Mouse (Mus musculus): ENCODE measurements at regions not wholly inside any gene's neighbourhood (a gene's known extent, or its start where the extent isn't known, plus 50 kb on each side); places are given as distances from the start of the nearest gene placed in this dataset.

- Histone ChIP-seq H3K4me1 (ENCODE audit: insufficient read depth, low read depth, low read length) (no peaks in the 10 kb centered on the region), H3K4me3 (ENCODE audit: low read depth, low read length) (no peak overlapping the region), H3K27me3 (ENCODE audit: insufficient read depth, low read length) (no peaks in the 10 kb centered on the region), H3K36me3 (replicated peaks) (no peaks in the 10 kb centered on the region), H3K9me3 (replicated peaks) (peaks cover 78% of the 10 kb centered on the region)
- no peak for DNase-seq (ENCODE audit: low spot score)
- no peak for ATAC-seq (ENCODE audit: extremely low read depth, insufficient number of reproducible peaks, low FRiP score, poor library complexity, severe bottlenecking)
- TF ChIP-seq CTCF (IDR thresholded peaks at IDR 0.05; ENCODE audit: low read depth, low read length) (no peak), TAL1 (conservative IDR thresholded peaks at IDR 0.05; ENCODE audit: low read depth, low read length) (no peak), POLR2AphosphoS5 (IDR thresholded peaks at IDR 0.05; ENCODE audit: insufficient replicate concordance, low read depth, low read length) (no peak), GATA2 (IDR thresholded peaks at IDR 0.05; ENCODE audit: borderline replicate concordance, low read depth, low read length) (no peak), GATA1 (IDR thresholded peaks at IDR 0.05; ENCODE audit: borderline replicate concordance, low read length) (no peak)
These were observed 123.9 kb upstream of the Dio3 start for GRCm38 (mm10) chr12:110154963-110155325.

- H3K9me3 ChIP-seq (replicated peaks), result peaks cover 75% of the 10 kb centered on the region
- H3K4me1 ChIP-seq (ENCODE audit: insufficient read depth, low read depth, low read length), result no peaks in the 10 kb centered on the region
- DNase-seq (ENCODE audit: low spot score), result no peak
- no peak overlapping the region for H3K4me3 ChIP-seq (ENCODE audit: low read depth, low read length)
- no peak for TF ChIP-seq GATA1 (IDR thresholded peaks at IDR 0.05; ENCODE audit: borderline replicate concordance, low read length)
- no peaks in the 10 kb centered on the region for H3K27me3 ChIP-seq (ENCODE audit: insufficient read depth, low read length)
- no peaks in the 10 kb centered on the region for H3K36me3 ChIP-seq (replicated peaks)
- no peak for ATAC-seq (ENCODE audit: extremely low read depth, insufficient number of reproducible peaks, low FRiP score, poor library complexity, severe bottlenecking)
These were observed 122.4 kb upstream of the Dio3 start for GRCm38 (mm10) chr12:110156441-110156840.

GRCm38 (mm10) chr12:110157998-110158747 is 120.7 kb upstream of the Dio3 start:
- H3K4me1 ChIP-seq (ENCODE audit: insufficient read depth, low read depth, low read length), result no peaks in the 10 kb centered on the region
- H3K27me3 ChIP-seq (ENCODE audit: insufficient read depth, low read length), result no peaks in the 10 kb centered on the region
- H3K36me3 ChIP-seq (replicated peaks), result no peaks in the 10 kb centered on the region
- peaks cover 81% of the 10 kb centered on the region for H3K9me3 ChIP-seq (replicated peaks)
- DNase-seq (ENCODE audit: low spot score) (no peak), ATAC-seq (ENCODE audit: extremely low read depth, insufficient number of reproducible peaks, low FRiP score, poor library complexity, severe bottlenecking) (no peak)
- TF ChIP-seq CTCF (IDR thresholded peaks at IDR 0.05; ENCODE audit: low read depth, low read length) (no peak), GATA1 (IDR thresholded peaks at IDR 0.05; ENCODE audit: borderline replicate concordance, low read length) (no peak), GATA2 (IDR thresholded peaks at IDR 0.05; ENCODE audit: borderline replicate concordance, low read depth, low read length) (no peak), POLR2AphosphoS5 (IDR thresholded peaks at IDR 0.05; ENCODE audit: insufficient replicate concordance, low read depth, low read length) (no peak), TAL1 (conservative IDR thresholded peaks at IDR 0.05; ENCODE audit: low read depth, low read length) (no peak)
- H3K4me3 ChIP-seq (ENCODE audit: low read depth, low read length), result no peak overlapping the region

- ATAC-seq (ENCODE audit: extremely low read depth, insufficient number of reproducible peaks, low FRiP score, poor library complexity, severe bottlenecking) (no peak), DNase-seq (ENCODE audit: low spot score) (no peak)
- Histone ChIP-seq H3K9me3 (replicated peaks) (peaks cover 84% of the 10 kb centered on the region), H3K4me1 (ENCODE audit: insufficient read depth, low read depth, low read length) (no peaks in the 10 kb centered on the region), H3K27me3 (ENCODE audit: insufficient read depth, low read length) (no peaks in the 10 kb centered on the region), H3K4me3 (ENCODE audit: low read depth, low read length) (no peak overlapping the region), H3K36me3 (replicated peaks) (no peaks in the 10 kb centered on the region)
- TF ChIP-seq CTCF (IDR thresholded peaks at IDR 0.05; ENCODE audit: low read depth, low read length) (no peak), GATA1 (IDR thresholded peaks at IDR 0.05; ENCODE audit: borderline replicate concordance, low read length) (no peak), TAL1 (conservative IDR thresholded peaks at IDR 0.05; ENCODE audit: low read depth, low read length) (no peak), POLR2AphosphoS5 (IDR thresholded peaks at IDR 0.05; ENCODE audit: insufficient replicate concordance, low read depth, low read length) (no peak), GATA2 (IDR thresholded peaks at IDR 0.05; ENCODE audit: borderline replicate concordance, low read depth, low read length) (no peak)
These were observed 117.6 kb upstream of the Dio3 start for GRCm38 (mm10) chr12:110161306-110161705.

- TF ChIP-seq GATA2 (IDR thresholded peaks at IDR 0.05; ENCODE audit: borderline replicate concordance, low read depth, low read length) (no peak), CTCF (IDR thresholded peaks at IDR 0.05; ENCODE audit: low read depth, low read length) (no peak), POLR2AphosphoS5 (IDR thresholded peaks at IDR 0.05; ENCODE audit: insufficient replicate concordance, low read depth, low read length) (no peak), GATA1 (IDR thresholded peaks at IDR 0.05; ENCODE audit: borderline replicate concordance, low read length) (no peak), TAL1 (conservative IDR thresholded peaks at IDR 0.05; ENCODE audit: low read depth, low read length) (no peak)
- peaks cover 90% of the 10 kb centered on the region for H3K9me3 ChIP-seq (replicated peaks)
- no peak for ATAC-seq (ENCODE audit: extremely low read depth, insufficient number of reproducible peaks, low FRiP score, poor library complexity, severe bottlenecking)
- no peak overlapping the region for H3K4me3 ChIP-seq (ENCODE audit: low read depth, low read length)
- no peaks in the 10 kb centered on the region for H3K27me3 ChIP-seq (ENCODE audit: insufficient read depth, low read length)
- DNase-seq (ENCODE audit: low spot score), result no peak
- H3K36me3 ChIP-seq (replicated peaks), result no peaks in the 10 kb centered on the region
- H3K4me1 ChIP-seq (ENCODE audit: insufficient read depth, low read depth, low read length), result no peaks in the 10 kb centered on the region
These were observed 113.4 kb upstream of the Dio3 start for GRCm38 (mm10) chr12:110165462-110165861.

- DNase-seq (ENCODE audit: low spot score) (no peak), ATAC-seq (ENCODE audit: extremely low read depth, insufficient number of reproducible peaks, low FRiP score, poor library complexity, severe bottlenecking) (no peak)
- TF ChIP-seq POLR2AphosphoS5 (IDR thresholded peaks at IDR 0.05; ENCODE audit: insufficient replicate concordance, low read depth, low read length), result no peak
- TF ChIP-seq TAL1 (conservative IDR thresholded peaks at IDR 0.05; ENCODE audit: low read depth, low read length), result no peak
- TF ChIP-seq GATA1 (IDR thresholded peaks at IDR 0.05; ENCODE audit: borderline replicate concordance, low read length), result no peak
- TF ChIP-seq CTCF (IDR thresholded peaks at IDR 0.05; ENCODE audit: low read depth, low read length), result no peak
- TF ChIP-seq GATA2 (IDR thresholded peaks at IDR 0.05; ENCODE audit: borderline replicate concordance, low read depth, low read length), result no peak
- H3K4me1 ChIP-seq (ENCODE audit: insufficient read depth, low read depth, low read length), result no peaks in the 10 kb centered on the region
- peaks cover 93% of the 10 kb centered on the region for H3K9me3 ChIP-seq (replicated peaks)
- no peaks in the 10 kb centered on the region for H3K36me3 ChIP-seq (replicated peaks)
- no peak overlapping the region for H3K4me3 ChIP-seq (ENCODE audit: low read depth, low read length)
- no peaks in the 10 kb centered on the region for H3K27me3 ChIP-seq (ENCODE audit: insufficient read depth, low read length)
These were observed 110.5 kb upstream of the Dio3 start for GRCm38 (mm10) chr12:110168407-110168806.
